Mouse (Mus musculus) central nervous system, embryonic 14 days (tissue): Measurements from ENCODE around the gene S100a5. TPM values are rescaled to one million over a fixed set of nuclear protein-coding genes. Genes with fewer than 3 reads are reported as not detected.

ENCODE experiments used
- polyA plus RNA-seq: library from polyadenylated mRNA; depleted of rRNA; stranded (reverse); fragments of >200 nt; gene quantifications from 2 replicates; pipeline ENCODE4 v1.2.3, GENCODE M21; 2012; rRNA removed

S100a5 gene
- not detected in 2 replicates for polyA plus RNA-seq

DNA sequence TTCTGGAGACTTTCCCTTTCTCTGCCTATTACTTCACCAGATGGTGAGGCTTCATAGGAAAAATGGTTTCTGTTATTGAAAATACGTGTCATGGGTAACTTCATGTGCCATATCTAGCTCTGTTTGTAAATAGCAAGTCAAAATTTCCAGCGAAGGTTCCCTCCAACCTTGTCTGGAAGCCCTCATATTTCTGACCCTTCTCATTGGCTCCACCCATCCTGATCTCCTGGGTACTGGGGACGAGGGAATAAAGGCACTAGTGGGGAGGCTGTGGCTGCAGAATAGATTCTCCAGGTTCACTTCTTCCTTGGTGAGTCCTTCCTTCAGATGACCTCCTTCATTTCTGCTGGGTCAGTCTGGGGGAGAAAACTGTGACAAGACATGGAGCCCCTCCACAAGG lies at the start of gene S100a5:
Gene S100a5, plus strand, starts transcription at position 301 of the 400 bp plus-strand sequence.

DNA sequence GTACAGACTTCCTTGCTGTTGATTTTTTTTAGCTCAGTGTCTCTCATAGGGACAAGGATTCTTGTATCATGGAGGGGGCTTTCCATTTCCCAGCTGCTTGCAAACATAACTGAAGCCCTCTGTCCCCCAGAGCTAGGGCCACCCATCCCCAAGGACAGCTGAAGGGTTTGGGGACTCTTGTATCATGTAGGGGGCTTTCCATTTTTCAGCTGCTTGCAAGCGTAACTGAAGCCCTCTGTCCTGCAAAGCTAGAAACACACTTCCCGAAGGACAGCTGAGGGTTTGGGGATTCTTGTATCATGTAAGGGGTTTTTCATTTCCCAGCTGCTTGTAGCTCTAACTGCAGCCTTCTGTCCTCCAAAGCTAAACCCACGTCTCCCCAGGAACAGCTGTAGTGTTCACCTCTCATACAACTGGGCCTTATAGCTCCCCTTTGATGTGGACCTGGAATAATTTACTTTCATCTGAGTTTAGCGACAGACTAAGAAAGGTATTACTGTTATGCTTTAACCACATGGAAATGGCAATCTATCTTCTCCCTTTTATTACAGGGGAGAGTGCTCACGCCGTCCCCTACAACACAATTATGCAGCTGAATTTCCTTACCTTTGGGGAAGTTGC lies 48.2 kb upstream of the S100a5 start, which contains the start of gene S100a3:
Gene S100a3, plus strand, starts transcription at position 571 of the 621 bp plus-strand sequence.

DNA sequence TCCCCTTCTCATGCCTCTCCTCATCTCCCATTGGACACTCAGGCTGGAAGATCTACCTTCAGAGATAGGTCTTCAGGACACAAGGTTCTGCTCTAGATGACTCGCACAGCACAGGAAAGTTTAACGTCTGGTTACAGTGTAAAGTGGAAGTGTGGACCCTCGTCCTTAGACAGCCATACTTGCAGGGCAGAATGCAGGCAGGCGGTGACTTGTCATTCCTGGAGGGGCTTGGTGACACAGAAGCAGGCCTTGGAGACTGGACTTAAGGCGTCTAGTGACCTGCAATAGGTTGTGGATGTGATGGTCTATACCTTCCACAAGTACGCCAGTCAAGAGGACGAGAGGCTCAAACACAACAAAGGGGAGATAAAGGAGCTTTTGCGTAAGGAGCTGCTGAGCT lies 18.4 kb upstream of the S100a5 start, which contains the start of gene S100a2:
Gene S100a2, plus strand, starts transcription at position 301 of the 400 bp plus-strand sequence.

DNA sequence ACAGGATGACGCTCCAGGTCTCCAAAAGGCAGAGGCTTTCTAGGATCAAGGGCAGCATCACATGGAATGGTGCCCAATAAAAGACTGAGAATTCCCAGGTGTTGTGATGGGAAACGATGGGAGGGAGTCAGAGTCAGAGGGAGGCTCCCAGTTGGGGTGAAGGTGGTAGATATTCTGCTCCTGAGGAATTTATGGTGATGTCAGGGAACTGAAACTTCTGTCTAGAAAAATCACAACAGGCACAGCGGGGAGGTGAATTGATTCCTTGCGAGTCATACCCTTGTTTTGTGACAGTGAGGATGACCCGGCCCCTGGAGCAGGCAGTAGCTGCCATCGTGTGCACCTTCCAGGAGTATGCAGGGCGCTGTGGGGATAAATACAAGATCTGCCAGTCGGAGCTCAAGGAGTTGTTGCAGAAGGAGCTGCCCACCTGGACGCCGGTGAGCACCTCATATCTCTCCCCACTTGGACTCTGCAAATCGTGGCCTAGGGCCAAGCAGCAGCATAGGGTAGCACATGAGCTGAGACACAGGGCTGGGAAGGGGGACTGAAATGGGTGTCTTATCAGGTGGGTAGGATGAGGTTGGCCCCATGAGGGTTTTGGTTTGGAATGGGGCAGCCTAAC lies 6.7 kb upstream of the S100a5 start, which contains the start of gene Gm42674:
Gene Gm42674, plus strand, starts transcription at position 419 of the 625 bp plus-strand sequence.

DNA sequence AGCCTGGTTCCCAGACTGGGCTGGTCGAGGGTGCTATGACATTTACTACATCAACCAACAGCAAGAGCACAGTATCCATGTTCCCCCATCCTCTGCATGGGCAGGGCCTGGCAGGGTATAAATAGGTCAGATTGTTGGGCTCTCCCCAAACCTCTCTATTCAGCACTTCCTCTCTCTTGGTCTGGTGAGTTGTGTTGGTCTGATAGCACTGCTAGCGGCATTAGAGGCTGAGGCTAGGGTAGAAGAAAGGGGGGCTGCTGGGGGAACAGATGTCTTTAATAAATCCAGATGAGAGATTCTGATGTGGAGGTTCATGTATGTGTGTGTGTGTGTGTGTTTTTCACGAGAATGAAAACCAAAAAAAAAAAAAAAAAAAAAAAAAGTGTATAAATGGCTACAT lies 4.7 kb upstream of the S100a5 start, which contains the start of gene S100a4:
Gene S100a4, plus strand, starts transcription at position 149 of the 400 bp plus-strand sequence.

DNA sequence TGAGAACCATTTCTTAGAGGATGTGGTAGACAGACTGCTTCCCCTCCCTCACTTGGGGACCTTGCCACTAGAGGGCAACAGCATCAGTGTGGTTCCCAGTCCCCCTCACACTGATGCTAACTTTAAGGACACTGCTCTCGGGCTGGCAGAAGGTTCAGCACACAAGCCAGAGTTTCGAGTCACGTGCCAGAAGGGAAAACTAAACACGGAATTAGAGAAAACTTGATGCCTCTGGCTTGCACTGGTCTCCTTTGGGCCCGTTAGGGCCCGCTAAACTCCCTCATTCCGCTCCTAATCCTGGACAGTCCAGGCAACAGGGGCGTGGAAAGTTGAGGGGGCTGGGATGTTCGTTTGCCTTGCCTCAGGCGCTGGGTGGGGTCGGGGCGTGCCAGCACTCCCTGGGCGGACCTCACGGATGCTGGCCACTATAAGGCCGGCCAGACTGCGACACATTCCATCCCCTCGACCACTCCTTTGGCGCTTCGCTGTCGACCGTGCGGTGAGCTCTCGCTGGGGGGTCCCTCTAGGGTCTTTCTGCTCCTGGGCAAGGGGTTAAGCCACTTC lies 4.5 kb downstream of the S100a5 start, which contains the start of gene S100a6:
Gene S100a6, plus strand, starts transcription at position 155 of the 564 bp plus-strand sequence.

DNA sequence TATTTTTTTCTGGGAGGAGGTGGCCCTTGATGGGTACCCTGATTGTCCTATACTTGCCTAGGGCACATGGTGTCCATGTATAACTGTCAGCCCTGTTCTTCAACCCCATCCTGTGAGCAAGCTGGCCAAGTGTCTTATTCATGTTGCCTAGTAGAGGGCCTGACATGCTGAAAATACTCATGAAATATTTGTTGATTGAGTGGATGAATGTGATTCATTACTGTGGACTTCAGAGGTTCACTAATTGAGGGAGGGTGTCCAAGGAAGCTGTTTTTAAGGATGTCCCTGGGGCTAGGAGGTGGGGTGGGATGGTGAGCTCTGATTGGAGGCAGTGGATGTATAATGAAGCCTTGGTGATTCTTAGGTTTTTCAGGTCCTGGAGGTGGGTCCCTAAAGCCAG lies 45.4 kb downstream of the S100a5 start, which contains the start of gene S100a7a:
Gene S100a7a, plus strand, starts transcription at position 301 of the 400 bp plus-strand sequence.

Other genes with a start within 250 kb of the S100a5 start
- gene Slc27a3, start 218.6 kb upstream of the S100a5 start, polyA plus RNA-seq, result 41.9 and 54.3 TPM in 2 replicates
- gene Ints3, start 174.9 kb upstream of the S100a5 start, polyA plus RNA-seq, result 54.7 and 56.2 TPM in 2 replicates
- 6.2 and 9.0 TPM in 2 replicates for gene Npr1, start 142.7 kb upstream of the S100a5 start, polyA plus RNA-seq
- gene Ilf2, start 132.4 kb upstream of the S100a5 start, polyA plus RNA-seq, result 195 and 228 TPM in 2 replicates
- 47.3 and 49.6 TPM in 2 replicates for gene Snapin, start 117.5 kb upstream of the S100a5 start, polyA plus RNA-seq
- gene Chtop, start 99.0 kb upstream of the S100a5 start, polyA plus RNA-seq, result 202 and 231 TPM in 2 replicates
- gene S100a1, start 94.1 kb upstream of the S100a5 start, polyA plus RNA-seq, result 10.7 and 14.6 TPM in 2 replicates
- gene S100a13, start 94.1 kb upstream of the S100a5 start, polyA plus RNA-seq, result 8.2 and 13.0 TPM in 2 replicates
- 0.18 and 4.9 TPM in 2 replicates for gene S100a14, start 81.7 kb upstream of the S100a5 start, polyA plus RNA-seq
- gene S100a16, start 71.3 kb upstream of the S100a5 start, polyA plus RNA-seq, result 22.0 and 30.8 TPM in 2 replicates
- 0.45 and 0.63 TPM in 2 replicates for gene S100a3, start 47.9 kb upstream of the S100a5 start, polyA plus RNA-seq
- gene S100a2, start 18.3 kb upstream of the S100a5 start, polyA plus RNA-seq, result not detected in 2 replicates
- gene Gm42674, start 6.6 kb upstream of the S100a5 start, polyA plus RNA-seq, result not detected in 2 replicates
- gene S100a4, start 4.8 kb upstream of the S100a5 start, polyA plus RNA-seq, result 2.1 and 5.3 TPM in 2 replicates
- 19.4 and 33.6 TPM in 2 replicates for gene S100a6, start 4.4 kb downstream of the S100a5 start, polyA plus RNA-seq
- 0.09 and 0.14 TPM in 2 replicates for gene S100a7a, start 45.5 kb downstream of the S100a5 start, polyA plus RNA-seq
- 6.5 and 9.2 TPM in 2 replicates for gene S100a8, start 60.5 kb downstream of the S100a5 start, polyA plus RNA-seq
- gene S100a9, start 87.2 kb downstream of the S100a5 start, polyA plus RNA-seq, result 10.0 and 14.8 TPM in 2 replicates
- gene Pglyrp4, start 118.4 kb downstream of the S100a5 start, polyA plus RNA-seq, result 0.05 TPM in 1 of 2 replicates, not detected in the other
- gene Gm5849, start 169.4 kb downstream of the S100a5 start, polyA plus RNA-seq, result not detected in 2 replicates